In genomic region chr19:6979486-6980380, GRCm38 (mm10) we compare ENCODE assay signal across 8 mouse cellular contexts. TPM values are rescaled to one million over a fixed set of nuclear protein-coding genes. Genes with fewer than 3 reads are reported as not detected.
DNase-seq lines count a peak whose midpoint lies in the region; ATAC-seq lines count a peak whose summit lies in the region.

No protein-coding gene starts in this region.

- no peaks in the 10 kb centered on the region for H3K9me3 ChIP-seq in heart, embryonic 10.5 days
- no peaks in the 10 kb centered on the region for H3K9me3 ChIP-seq in kidney, embryonic 15.5 days (replicated peaks)

- peak overlapping the region; percentile 96 for H3K27ac ChIP-seq in heart, embryonic 10.5 days
- peak overlapping the region; percentile 97 for H3K27ac ChIP-seq in kidney, embryonic 15.5 days

- peak overlapping the region; percentile 76 for H3K4me3 ChIP-seq in heart, embryonic 10.5 days
- H3K4me3 ChIP-seq in kidney, embryonic 15.5 days (replicated peaks) = peak overlapping the region; percentile 83

- peaks cover 52% of the 10 kb centered on the region for H3K36me3 ChIP-seq in heart, embryonic 10.5 days
- peaks cover 45% of the 10 kb centered on the region for H3K36me3 ChIP-seq in kidney, embryonic 15.5 days

- H3K4me1 ChIP-seq in heart, embryonic 10.5 days = peaks cover 49% of the 10 kb centered on the region
- peaks cover 46% of the 10 kb centered on the region for H3K4me1 ChIP-seq in kidney, embryonic 15.5 days

- peak; percentile 100 for DNase-seq in B cell, adult 2 months
- peak; percentile 100 for DNase-seq in brain, adult 2 months (ENCODE audit: low read depth, low spot score)
- DNase-seq in heart, embryonic 10.5 days (ENCODE audit: low spot score) = peak; percentile 100
- DNase-seq in liver = peak; percentile 100
- peak; percentile 100 for DNase-seq in spleen, postnatal 4 days (ENCODE audit: low spot score in 2 of 2)

- peak overlapping the region; percentile 95 for H3K9ac ChIP-seq in kidney, embryonic 15.5 days

- peak overlapping the region; percentile 84 for H3K4me2 ChIP-seq in kidney, embryonic 15.5 days

- WGBS in heart, embryonic 10.5 days = under 1% methylated on average over 59 of the region's 59 CpGs
- WGBS in kidney, embryonic 15.5 days = under 1% methylated on average over 59 of the region's 59 CpGs

- peak; percentile 84 for ATAC-seq in erythroblast, adult 5-6 weeks (replicated peaks; ENCODE audit: low FRiP score, poor library complexity, severe bottlenecking)
- ATAC-seq in kidney, embryonic 15.5 days (replicated peaks; ENCODE audit: low FRiP score) = peak; percentile 93
- peak; percentile 87 for ATAC-seq in monocyte, adult 5-6 weeks (replicated peaks; ENCODE audit: insufficient number of reproducible peaks, low FRiP score, low TSS enrichment, poor library complexity, severe bottlenecking)

- no peaks in the 10 kb centered on the region for H3K27me3 ChIP-seq in heart, embryonic 10.5 days (ENCODE audit: insufficient read depth, poor library complexity, severe bottlenecking)
- no peaks in the 10 kb centered on the region for H3K27me3 ChIP-seq in kidney, embryonic 15.5 days

RNA-seq across cellular contexts. Expression of gene Fkbp2, which starts 0.6 kb away (rescaled TPM):
- total RNA-seq in erythroblast, adult 5-6 weeks (2015; ENCODE audit: low replicate concordance) = 34.0 and 34.9 TPM in 2 replicates
- total RNA-seq in erythroblast, adult 5-6 weeks (2017; ENCODE audit: low replicate concordance) = 31.0 and 34.8 TPM in 2 replicates
- 110 and 131 TPM in 2 replicates for polyA plus RNA-seq in heart, embryonic 10.5 days (2016; fragmentation: Nextera tagmentation; extraction: Ambion mirVana)
- 129 and 137 TPM in 2 replicates for polyA plus RNA-seq in kidney, embryonic 15.5 days (2015; fragmentation: Nextera tagmentation; extraction: Ambion mirVana)
- 62.9 to 104 TPM (median 63.6 TPM) in 3 replicates for total RNA-seq in monocyte, adult 5-6 weeks (2017)

RNA-seq across cellular contexts. Expression of gene Plcb3, which starts 3.5 kb away (rescaled TPM):
- 0.19 and 0.42 TPM in 2 replicates for total RNA-seq in erythroblast, adult 5-6 weeks (2015; ENCODE audit: low replicate concordance)
- 2.5 and 6.8 TPM in 2 replicates for total RNA-seq in erythroblast, adult 5-6 weeks (2017; ENCODE audit: low replicate concordance)
- 26.1 and 31.9 TPM in 2 replicates for polyA plus RNA-seq in heart, embryonic 10.5 days (2016; fragmentation: Nextera tagmentation; extraction: Ambion mirVana)
- 42.5 and 44.8 TPM in 2 replicates for polyA plus RNA-seq in kidney, embryonic 15.5 days (2015; fragmentation: Nextera tagmentation; extraction: Ambion mirVana)
- total RNA-seq in monocyte, adult 5-6 weeks (2017) = 9.2 to 17.4 TPM (median 15.8 TPM) in 3 replicates

RNA-seq across cellular contexts. Expression of gene Ppp1r14b, which starts 5.0 kb away (rescaled TPM):
- 30.9 and 57.8 TPM in 2 replicates for total RNA-seq in erythroblast, adult 5-6 weeks (2015; ENCODE audit: low replicate concordance)
- 17.8 and 41.6 TPM in 2 replicates for total RNA-seq in erythroblast, adult 5-6 weeks (2017; ENCODE audit: low replicate concordance)
- polyA plus RNA-seq in heart, embryonic 10.5 days (2016; fragmentation: Nextera tagmentation; extraction: Ambion mirVana) = 169 and 191 TPM in 2 replicates
- 139 and 160 TPM in 2 replicates for polyA plus RNA-seq in kidney, embryonic 15.5 days (2015; fragmentation: Nextera tagmentation; extraction: Ambion mirVana)
- 31.2 to 34.4 TPM (median 33.6 TPM) in 3 replicates for total RNA-seq in monocyte, adult 5-6 weeks (2017)

RNA-seq across cellular contexts. Expression of gene Vegfb, which starts 7.7 kb away (rescaled TPM):
- total RNA-seq in erythroblast, adult 5-6 weeks (2015; ENCODE audit: low replicate concordance) = 11.7 TPM in 2 replicates
- 0.98 and 1.1 TPM in 2 replicates for total RNA-seq in erythroblast, adult 5-6 weeks (2017; ENCODE audit: low replicate concordance)
- 53.0 and 94.1 TPM in 2 replicates for polyA plus RNA-seq in heart, embryonic 10.5 days (2016; fragmentation: Nextera tagmentation; extraction: Ambion mirVana)
- polyA plus RNA-seq in kidney, embryonic 15.5 days (2015; fragmentation: Nextera tagmentation; extraction: Ambion mirVana) = 39.5 and 41.0 TPM in 2 replicates
- total RNA-seq in monocyte, adult 5-6 weeks (2017) = 0.43 to 3.0 TPM (median 1.8 TPM) in 3 replicates

RNA-seq across cellular contexts. Expression of gene Dnajc4, which starts 12.6 kb away (rescaled TPM):
- 4.4 and 6.5 TPM in 2 replicates for total RNA-seq in erythroblast, adult 5-6 weeks (2015; ENCODE audit: low replicate concordance)
- total RNA-seq in erythroblast, adult 5-6 weeks (2017; ENCODE audit: low replicate concordance) = 2.1 and 10.9 TPM in 2 replicates
- 24.6 and 29.5 TPM in 2 replicates for polyA plus RNA-seq in heart, embryonic 10.5 days (2016; fragmentation: Nextera tagmentation; extraction: Ambion mirVana)
- polyA plus RNA-seq in kidney, embryonic 15.5 days (2015; fragmentation: Nextera tagmentation; extraction: Ambion mirVana) = 22.5 and 24.1 TPM in 2 replicates
- 20.1 to 34.0 TPM (median 27.0 TPM) in 3 replicates for total RNA-seq in monocyte, adult 5-6 weeks (2017)

Comparison
In these comparisons a context has a peak if more than half of its experiments do, and no peak if none do; other contexts are left out.
1. Peak in every context shown above with its lines: DNase-seq, ATAC-seq, H3K4me3 ChIP-seq and H3K27ac ChIP-seq.